Comparison of ENCODE assay signal across 19 mouse cellular contexts in the genomic region with DNA sequence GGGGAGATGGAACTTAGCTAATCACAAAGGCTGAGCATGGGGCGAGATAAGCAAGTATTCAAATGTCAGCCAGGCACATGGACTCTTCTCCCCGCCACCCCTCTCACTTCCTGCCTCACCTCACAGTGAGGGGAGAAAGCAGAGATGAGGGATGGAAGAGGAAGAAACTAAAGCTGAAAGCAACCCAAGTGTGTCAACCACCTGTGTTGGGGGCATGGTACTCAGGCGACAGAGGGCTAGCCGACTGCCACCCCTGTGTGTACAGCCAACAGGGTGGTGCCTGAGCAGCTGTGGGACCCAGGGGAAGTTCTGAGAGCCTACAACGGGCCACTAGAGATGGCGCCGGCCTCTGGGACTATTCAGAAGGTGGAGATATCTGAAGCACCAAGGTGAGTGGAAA.
"Had no signal": no experiment of that assay in that cellular context is flagged by ENCODE, and none has a peak within 500 bp of the region (broad histone marks: within the 10 kb centered on the region; RNA-seq: fewer than 3 reads in every experiment).

No protein-coding gene starts in this region.

- H3K27ac ChIP-seq: liver, embryonic 14.5 days; midbrain, embryonic 10.5 days; midbrain, embryonic 12.5 days; neural tube, embryonic 13.5 days; neural tube, embryonic 15.5 days had no signal

- H3K4me3 ChIP-seq: midbrain, embryonic 10.5 days; midbrain, embryonic 12.5 days; myocyte; neural tube, embryonic 13.5 days; neural tube, embryonic 15.5 days had no signal

- DNase-seq: lung, adult 18-20 months; lung, embryonic 14.5 days; lung, postnatal 10 days; lung, postnatal 4 days; midbrain, embryonic 14.5 days; retina, postnatal 1 day; right cerebral cortex, adult 18-20 months; right cerebral cortex, postnatal 25 days; right cerebral cortex, postnatal 4 days; thymus, adult 18-20 months; thymus, postnatal 14 days; thymus, postnatal 36 days had no signal

- H3K36me3 ChIP-seq: midbrain, embryonic 10.5 days; midbrain, embryonic 12.5 days; neural tube, embryonic 13.5 days; neural tube, embryonic 15.5 days had no signal

- ATAC-seq: midbrain, embryonic 16.5 days had no signal

- H3K4me2 ChIP-seq: lung, embryonic 14.5 days; midbrain, embryonic 12.5 days; neural tube, embryonic 13.5 days; neural tube, embryonic 15.5 days had no signal

- H3K9ac ChIP-seq: liver, embryonic 14.5 days; lung, embryonic 14.5 days; midbrain, embryonic 12.5 days; neural tube, embryonic 13.5 days; neural tube, embryonic 15.5 days had no signal

- H3K4me1 ChIP-seq: midbrain, embryonic 12.5 days; neural tube, embryonic 13.5 days; neural tube, embryonic 15.5 days had no signal

- H3K9me3 ChIP-seq: midbrain, embryonic 10.5 days; midbrain, embryonic 12.5 days; neural tube, embryonic 13.5 days; neural tube, embryonic 15.5 days had no signal

- H3K27me3 ChIP-seq: midbrain, embryonic 12.5 days; neural tube, embryonic 13.5 days; neural tube, embryonic 15.5 days had no signal
